Mouse (Mus musculus) neural tube, embryonic 14.5 days (tissue): Measurements from ENCODE around the gene Exoc4. TPM values are rescaled to one million over a fixed set of nuclear protein-coding genes. Genes with fewer than 3 reads are reported as not detected.
A peak's percentile ranks its signal among the peaks of the same experiment; 100 is the strongest.

Experiments used
- ATAC-seq: fragments of 200-750 bp; cut with Nextera tagmentation; 2 replicates; pipeline ENCODE4 v1.8.0; 2017; ENCODE audit warnings: low read depth, mild to moderate bottlenecking, moderate TSS enrichment, moderate library complexity
- H3K27ac ChIP-seq: fragments of 300-500 bp; sonication (generic); 2 replicates; pipeline ENCODE4 v1.5.1; 2014; ENCODE audit warnings: low read depth, mild to moderate bottlenecking, control low read depth, low read length, moderate library complexity, mixed read lengths
- H3K27me3 ChIP-seq: fragments of 300-500 bp; sonication (generic); 2 replicates; pipeline ENCODE4 v1.6.1; 2014; ENCODE audit warnings: low read length; ENCODE audit not compliant: control insufficient read depth, insufficient read depth
- H3K36me3 ChIP-seq: fragments of 300-500 bp; sonication (generic); 2 replicates; pipeline ENCODE4 v1.6.1; 2014; ENCODE audit warnings: low read length, mixed read lengths; ENCODE audit not compliant: control insufficient read depth, insufficient read depth
- H3K4me1 ChIP-seq: fragments of 300-500 bp; sonication (generic); 2 replicates; pipeline ENCODE4 v1.6.1; 2014; ENCODE audit warnings: low read length; ENCODE audit not compliant: control insufficient read depth, insufficient read depth
- H3K4me2 ChIP-seq: fragments of 300-500 bp; sonication (generic); 2 replicates; pipeline ENCODE4 v1.6.1; 2014; ENCODE audit warnings: mild to moderate bottlenecking, low read depth, low read length, control low read depth
- H3K4me3 ChIP-seq: fragments of 300-500 bp; sonication (generic); 2 replicates; pipeline ENCODE4 v1.5.1; 2014; ENCODE audit warnings: low read depth, low read length, control low read depth, mixed read lengths
- H3K9ac ChIP-seq: fragments of 300-500 bp; sonication (generic); replicated peaks from 2 replicates; pipeline ENCODE4 v1.6.1; 2014; ENCODE audit warnings: low read depth, mild to moderate bottlenecking, control low read depth, low read length, mixed read lengths
- H3K9me3 ChIP-seq: fragments of 300-500 bp; sonication (generic); 2 replicates; pipeline ENCODE4 v1.6.1; 2016; ENCODE audit warnings: low read length; ENCODE audit not compliant: control insufficient read depth
- WGBS: fragments of 180-500 bp; shearing (Covaris S2); extraction: QIAGEN DNeasy Blood & Tissue Kit; methylation state at CpG from one replicate; pipeline ENCODE4 v1.1.7; 2014; 5-methylcytosine and 5-hydroxymethylcytosine counted together
- polyA plus RNA-seq: library from polyadenylated mRNA; unstranded; fragments of >200 nt; fragmentation: Nextera tagmentation; extraction: Ambion mirVana; gene quantifications from 2 replicates; pipeline ENCODE4 v1.2.1, GENCODE M21; 2014

Gene Exoc4
- 32.2 and 37.0 TPM in 2 replicates for polyA plus RNA-seq

DNA sequence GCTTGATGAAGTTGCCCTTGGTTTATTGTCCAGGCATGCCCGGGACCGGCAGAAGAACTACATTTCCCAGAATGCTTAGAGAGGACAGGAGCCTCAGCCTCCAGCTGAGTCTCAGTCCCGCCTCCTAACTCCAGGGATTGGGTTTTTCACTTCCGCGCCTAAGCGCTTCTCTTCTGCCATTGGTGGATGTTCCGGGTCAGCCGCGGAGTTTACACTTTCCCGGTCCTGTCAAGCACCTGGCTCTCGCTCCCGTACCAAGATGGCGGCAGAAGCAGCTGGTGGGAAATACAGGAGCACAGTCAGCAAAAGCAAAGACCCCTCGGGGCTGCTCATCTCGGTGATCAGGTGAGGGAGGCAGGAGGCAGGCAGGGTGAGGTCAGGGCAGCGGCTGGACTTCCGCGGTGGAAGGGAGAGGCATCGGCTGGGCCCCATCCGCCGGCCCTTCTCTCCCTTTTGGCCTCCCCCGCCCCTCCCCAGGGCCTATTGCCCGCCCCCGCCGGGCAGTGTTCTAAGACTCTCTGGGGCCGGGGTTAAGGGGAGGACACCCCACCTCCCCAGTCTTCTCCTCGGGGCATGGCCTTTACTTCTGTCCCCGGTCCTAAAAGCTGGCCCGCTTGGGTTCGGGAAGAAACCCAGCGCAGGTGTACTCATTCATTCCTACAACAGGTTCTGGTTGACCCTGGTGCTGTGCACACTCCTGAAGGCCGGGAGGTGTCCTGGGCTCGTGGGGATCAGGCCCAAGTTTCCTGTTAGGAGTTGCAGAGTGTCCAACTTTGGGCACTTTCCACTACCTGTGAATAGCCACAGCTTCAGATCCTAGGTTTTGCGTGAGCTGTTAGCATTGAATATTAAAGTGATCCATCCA, at the start of gene Exoc4:
TSS of gene Exoc4 (plus strand) at position 192 of the 865 bp plus-strand sequence.
- ATAC-seq = peak; percentile 100
- Histone ChIP-seq H3K4me2 (peak within 1 kb of the TSS; percentile 89), H3K4me1 (0 out of 2 replicates have a peak, but pooled peaks cover 5% of the 10 kb centered on the region), H3K27me3 (no peaks in the 10 kb centered on the region), H3K9ac (peak within 1 kb of the TSS; percentile 90), H3K36me3 (no peaks in the 10 kb centered on the region), H3K27ac (peak within 1 kb of the TSS; percentile 48), H3K9me3 (no peaks in the 10 kb centered on the region), H3K4me3 (peak within 1 kb of the TSS; percentile 95)
- 2% methylated on average over 31 of the region's 34 CpGs for WGBS

DNA sequence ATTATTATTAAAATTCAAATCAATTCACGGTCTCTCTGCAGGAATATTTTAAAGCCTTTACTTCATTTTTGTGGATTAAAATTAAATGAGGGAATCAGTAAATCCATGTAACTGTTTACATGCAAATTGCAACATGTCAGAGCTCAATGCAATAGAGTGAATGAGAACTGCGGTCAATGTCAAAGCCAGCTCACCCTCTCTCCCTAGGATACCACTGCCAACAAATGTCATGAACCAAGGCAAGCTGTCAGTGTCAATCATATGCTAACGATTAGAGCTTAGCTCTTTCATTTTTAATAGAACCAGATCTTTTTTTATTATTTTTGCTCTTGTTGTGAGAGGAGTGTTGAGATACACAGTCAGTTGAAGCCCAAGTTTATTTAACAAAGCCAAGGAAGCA, 30.1 kb upstream of the Exoc4 start:
- H3K27me3 ChIP-seq = no peaks in the 10 kb centered on the region
- no peak overlapping the region for H3K4me3 ChIP-seq
- ATAC-seq = no peak
- 89% methylated on average over 3 of the region's 3 CpGs for WGBS
- no peaks in the 10 kb centered on the region for H3K4me1 ChIP-seq
- no peaks in the 10 kb centered on the region for H3K9me3 ChIP-seq
- no peak overlapping the region for H3K27ac ChIP-seq
- no peak overlapping the region for H3K9ac ChIP-seq
- no peak overlapping the region for H3K4me2 ChIP-seq
- H3K36me3 ChIP-seq = no peaks in the 10 kb centered on the region

DNA sequence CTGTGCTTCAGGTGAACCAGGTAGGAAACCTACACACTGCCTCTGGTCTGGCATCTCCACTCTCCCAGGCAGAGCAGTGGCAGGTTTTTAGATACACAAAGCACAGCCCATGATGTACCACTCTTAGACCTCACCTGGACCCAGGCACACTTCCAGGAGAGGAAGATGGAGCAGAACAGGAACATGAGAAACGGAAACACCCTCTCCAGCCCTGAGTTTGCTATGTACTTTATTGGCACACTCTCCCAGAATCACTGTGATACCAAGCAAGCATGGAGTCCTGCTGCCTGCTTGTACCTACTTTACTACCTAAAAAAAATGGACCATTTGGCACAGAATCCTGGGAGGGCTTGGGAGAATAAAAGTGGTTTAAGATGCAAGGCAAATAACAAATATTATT, 22.2 kb upstream of the Exoc4 start:
- no peaks in the 10 kb centered on the region for H3K4me1 ChIP-seq
- no peak overlapping the region for H3K4me2 ChIP-seq
- ATAC-seq = no peak
- no peak overlapping the region for H3K4me3 ChIP-seq
- no peaks in the 10 kb centered on the region for H3K36me3 ChIP-seq
- H3K9ac ChIP-seq = no peak overlapping the region
- H3K9me3 ChIP-seq = no peaks in the 10 kb centered on the region
- no peaks in the 10 kb centered on the region for H3K27me3 ChIP-seq
- no peak overlapping the region for H3K27ac ChIP-seq
- 53% methylated on average over 1 of the region's 1 CpGs for WGBS

DNA sequence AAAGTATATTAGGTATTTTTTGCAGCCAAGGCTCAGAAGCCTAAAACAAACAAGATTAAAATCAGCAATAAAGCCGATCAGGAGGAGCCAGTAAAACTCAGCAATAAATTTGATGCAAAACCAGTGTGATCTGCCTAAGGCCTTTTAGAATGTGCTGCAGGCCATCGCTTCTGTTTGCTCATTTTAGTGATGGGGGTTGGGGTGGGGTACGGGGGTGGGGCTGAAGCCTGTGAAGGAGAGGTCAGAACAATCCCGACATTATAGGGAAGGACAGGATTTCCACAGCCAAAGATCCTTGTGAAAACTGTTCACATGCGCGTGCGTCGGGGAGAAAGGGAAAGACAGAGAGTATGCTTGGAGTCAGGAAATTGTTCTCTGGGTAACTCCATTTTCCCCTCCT, 21.5 kb upstream of the Exoc4 start:
- Histone ChIP-seq H3K4me3 (no peak overlapping the region), H3K36me3 (no peaks in the 10 kb centered on the region), H3K9ac (no peak overlapping the region), H3K27me3 (no peaks in the 10 kb centered on the region), H3K9me3 (no peaks in the 10 kb centered on the region), H3K4me2 (no peak overlapping the region), H3K4me1 (no peaks in the 10 kb centered on the region), H3K27ac (no peak overlapping the region; the same call in 1 of the 2 replicates)
- WGBS = 40% methylated on average over 8 of the region's 8 CpGs
- ATAC-seq = no peak

DNA sequence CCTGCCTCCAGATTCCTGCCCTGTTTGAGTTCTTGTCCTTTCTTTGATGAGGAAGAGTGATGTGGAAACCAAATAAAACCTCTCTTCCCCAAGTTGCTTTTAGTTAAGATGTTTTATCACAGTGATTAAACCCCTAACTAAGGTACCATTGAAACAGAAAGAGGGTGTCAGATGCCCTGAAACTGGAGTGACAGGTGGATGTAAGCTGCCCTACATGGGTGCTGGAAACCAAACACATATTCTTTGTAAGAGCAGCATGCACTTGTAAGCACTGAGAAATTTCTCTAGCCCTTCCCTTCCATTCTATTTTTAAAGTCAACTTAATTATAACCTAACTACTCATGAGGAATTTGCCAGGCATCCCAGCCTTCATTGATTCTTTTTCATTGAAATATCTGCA, 7.6 kb upstream of the Exoc4 start:
- Histone ChIP-seq H3K36me3 (no peaks in the 10 kb centered on the region), H3K9ac (no peak overlapping the region), H3K4me2 (no peak overlapping the region), H3K4me1 (no peaks in the 10 kb centered on the region), H3K27me3 (no peaks in the 10 kb centered on the region), H3K4me3 (no peak overlapping the region), H3K9me3 (no peaks in the 10 kb centered on the region), H3K27ac (no peak overlapping the region)
- ATAC-seq = no peak

DNA sequence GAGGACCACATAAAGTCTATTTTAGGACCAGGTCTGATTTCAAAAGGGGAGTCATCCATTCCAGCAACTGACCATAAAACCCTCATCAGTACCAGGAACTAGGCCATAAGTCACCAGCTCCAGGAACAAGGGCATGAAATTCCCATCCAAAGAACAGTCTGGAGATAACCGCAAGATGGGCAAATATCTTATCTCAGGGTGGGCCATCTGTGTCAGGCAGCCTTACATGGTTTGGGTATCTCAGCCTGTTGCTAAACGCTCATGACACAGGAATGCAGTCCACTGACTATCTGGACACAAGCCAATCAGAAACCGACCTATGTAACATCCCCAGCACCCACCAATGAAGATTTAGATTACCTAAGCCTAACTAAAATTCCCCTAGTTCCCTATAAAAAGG, 4.3 kb upstream of the Exoc4 start:
- Histone ChIP-seq H3K9me3 (no peaks in the 10 kb centered on the region), H3K4me1 (no peaks in the 10 kb centered on the region), H3K4me3 (no peak overlapping the region), H3K27me3 (no peaks in the 10 kb centered on the region), H3K27ac (no peak overlapping the region), H3K4me2 (no peak overlapping the region), H3K9ac (no peak overlapping the region), H3K36me3 (no peaks in the 10 kb centered on the region)
- no peak for ATAC-seq
- WGBS = 84% methylated on average over 3 of the region's 3 CpGs

DNA sequence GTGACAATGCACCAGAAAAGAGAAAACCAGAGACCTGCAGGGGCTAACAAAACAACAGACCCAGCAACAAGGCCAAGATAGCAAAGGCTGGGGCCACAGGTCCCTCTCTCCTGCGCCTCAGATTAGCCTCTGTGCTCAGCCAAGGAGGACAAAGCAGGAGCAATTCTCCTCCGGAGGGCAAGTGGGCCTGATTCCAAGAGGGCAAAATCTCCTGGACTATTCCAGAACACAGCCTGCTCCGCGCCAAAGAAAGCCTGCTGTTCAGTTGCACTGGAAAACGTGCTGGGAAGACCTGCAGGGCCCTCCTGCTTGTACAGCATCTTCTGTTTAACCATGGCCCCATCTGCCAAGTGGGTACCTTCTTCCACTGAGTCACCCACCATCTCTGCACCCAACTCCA, 1.7 kb upstream of the Exoc4 start:
- Histone ChIP-seq H3K27ac (no peak overlapping the region), H3K9ac (no peak overlapping the region), H3K4me3 (no peak overlapping the region), H3K4me2 (no peak overlapping the region), H3K36me3 (no peaks in the 10 kb centered on the region), H3K4me1 (0 out of 2 replicates have a peak, but pooled peaks cover 5% of the 10 kb centered on the region), H3K9me3 (no peaks in the 10 kb centered on the region), H3K27me3 (no peaks in the 10 kb centered on the region)
- WGBS = 93% methylated on average over 5 of the region's 5 CpGs
- ATAC-seq = no peak

DNA sequence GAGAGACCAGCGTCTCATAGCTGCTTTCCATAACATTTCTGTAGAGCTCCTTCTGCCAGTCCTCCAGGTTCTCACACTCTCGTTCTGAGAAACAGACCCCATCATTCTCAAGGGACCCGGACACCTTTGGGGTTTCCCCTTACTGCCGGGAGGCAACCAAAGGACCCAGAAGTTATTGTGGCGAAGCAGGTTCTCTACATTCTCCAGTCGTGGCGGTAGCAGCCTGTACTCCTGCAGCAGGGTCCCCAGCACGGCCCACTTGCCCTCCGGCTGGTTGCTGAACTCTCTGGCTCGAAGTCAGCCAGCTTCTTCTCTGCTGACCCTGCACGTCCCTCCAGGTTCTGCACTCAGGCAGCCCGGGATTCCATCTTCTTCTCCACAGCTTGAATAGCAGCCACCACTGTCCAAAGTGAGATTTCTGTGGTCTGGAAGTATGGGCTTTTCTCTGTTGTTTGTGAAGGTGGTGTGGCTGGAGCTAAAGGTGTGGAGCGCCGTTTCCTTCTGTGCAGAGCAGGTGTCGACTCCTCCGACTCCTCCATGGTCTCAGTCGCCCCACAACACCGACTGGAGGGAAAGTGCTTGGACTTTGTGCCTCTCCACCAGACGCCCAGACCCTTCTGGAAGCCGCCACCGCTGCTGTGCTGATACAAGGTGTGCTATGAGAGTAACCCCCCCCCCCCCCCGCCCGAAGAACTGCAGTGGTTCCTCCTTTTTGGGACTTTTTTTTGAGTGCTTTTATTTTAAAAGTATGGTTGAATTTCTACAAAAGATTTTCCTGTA, 1.1 kb upstream of the Exoc4 start:
- Histone ChIP-seq H3K9me3 (no peaks in the 10 kb centered on the region), H3K27ac (no peak overlapping the region), H3K27me3 (no peaks in the 10 kb centered on the region), H3K36me3 (no peaks in the 10 kb centered on the region), H3K4me1 (0 out of 2 replicates have a peak, but pooled peaks cover 5% of the 10 kb centered on the region), H3K4me3 (no peak overlapping the region), H3K4me2 (no peak overlapping the region), H3K9ac (no peak overlapping the region)
- no peak for ATAC-seq
- 89% methylated on average over 23 of the region's 23 CpGs for WGBS

DNA sequence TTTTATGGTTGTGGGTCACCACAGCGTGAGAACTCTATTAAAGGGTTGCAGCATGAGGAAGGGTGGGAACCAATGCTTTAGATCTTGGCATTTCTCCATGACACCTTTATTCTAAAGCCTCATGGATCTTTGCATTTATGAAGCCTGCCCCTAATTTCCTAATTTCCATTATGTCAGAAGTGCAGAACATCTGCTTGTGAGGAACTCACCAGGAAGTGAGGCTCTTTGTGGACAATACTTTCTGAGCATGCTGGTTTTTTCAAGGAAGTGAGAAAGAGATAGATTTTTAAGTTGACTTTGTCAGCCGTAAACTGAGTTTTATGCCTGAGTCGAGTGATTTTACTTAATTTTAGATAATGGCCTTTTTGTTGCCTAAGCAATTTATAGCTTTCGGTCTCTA, 7.8 kb downstream of the Exoc4 start:
- Histone ChIP-seq H3K4me1 (no peaks in the 10 kb centered on the region), H3K27ac (no peak overlapping the region), H3K9me3 (no peaks in the 10 kb centered on the region), H3K36me3 (no peaks in the 10 kb centered on the region), H3K9ac (no peak overlapping the region), H3K4me2 (no peak overlapping the region), H3K27me3 (no peaks in the 10 kb centered on the region), H3K4me3 (no peak overlapping the region)
- WGBS = 51% methylated on average over 4 of the region's 4 CpGs
- ATAC-seq = no peak
